Mouse (Mus musculus) myocyte (in vitro differentiated cells): ENCODE measurements around the gene Tef.

ENCODE experiments used
- CEBPB ChIP-seq: IDR thresholded peaks from 2 replicates; pipeline ENCODE4 v1.6.1; 2011; ENCODE audit warnings: mild to moderate bottlenecking, moderate library complexity; ENCODE audit not compliant: poor library complexity, insufficient read depth, severe bottlenecking
- E2F4 ChIP-seq: IDR thresholded peaks from one replicate; pipeline ENCODE4 v1.6.1; 2011; ENCODE audit warnings: mild to moderate bottlenecking, control low read depth, moderate library complexity; ENCODE audit not compliant: insufficient read depth
- MAX ChIP-seq: IDR thresholded peaks from one replicate; pipeline ENCODE4 v1.6.1; 2011; ENCODE audit warnings: low read depth, mild to moderate bottlenecking, control low read depth
- MYOD1 ChIP-seq, 3 experiments: IDR thresholded peaks; one replicate each; pipeline ENCODE4 v1.6.1; 2011; ENCODE audit warnings: control low read depth in 2 of 3, low read depth in 2 of 3, mild to moderate bottlenecking in 2 of 3, moderate library complexity in 1 of 3; ENCODE audit not compliant: insufficient read length in 2 of 3, control insufficient read depth in 1 of 3
- MYOG ChIP-seq, 3 experiments: IDR thresholded peaks; one replicate each; pipeline ENCODE4 v1.6.1; 2011; ENCODE audit warnings: control low read depth in 2 of 3, low read depth in 2 of 3, mild to moderate bottlenecking in 2 of 3; ENCODE audit not compliant: insufficient read length in 2 of 3, control insufficient read depth in 1 of 3, insufficient read depth in 1 of 3
- POLR2A ChIP-seq: IDR thresholded peaks from one replicate; pipeline ENCODE4 v1.6.1; 2011; ENCODE audit warnings: low read depth, mild to moderate bottlenecking, control low read depth, moderate library complexity; ENCODE audit not compliant: insufficient read length
- POLR2AphosphoS2 ChIP-seq: IDR thresholded peaks from one replicate; pipeline ENCODE4 v1.6.1; 2011; ENCODE audit warnings: low read depth, control low read depth; ENCODE audit not compliant: insufficient read length
- REST ChIP-seq: IDR thresholded peaks from one replicate; pipeline ENCODE4 v1.6.1; 2011; ENCODE audit warnings: mild to moderate bottlenecking, control low read depth, moderate library complexity; ENCODE audit not compliant: insufficient read depth, insufficient read length
- SRF ChIP-seq: IDR thresholded peaks from one replicate; pipeline ENCODE4 v1.6.1; 2011; ENCODE audit warnings: low read depth; ENCODE audit not compliant: control insufficient read depth, insufficient read length
- TCF12 ChIP-seq: IDR thresholded peaks from one replicate; pipeline ENCODE4 v1.6.1; 2011; ENCODE audit warnings: mild to moderate bottlenecking, control low read depth; ENCODE audit not compliant: poor library complexity, insufficient read depth, severe bottlenecking
- TCF3 ChIP-seq: IDR thresholded peaks from one replicate; pipeline ENCODE4 v1.6.1; 2011; ENCODE audit warnings: low read depth, control low read depth; ENCODE audit not compliant: insufficient read length
- USF1 ChIP-seq: IDR thresholded peaks from one replicate; pipeline ENCODE4 v1.6.1; 2011; ENCODE audit warnings: low read depth, mild to moderate bottlenecking, control low read depth, moderate library complexity

- TF ChIP-seq MYOG (IDR thresholded peaks at IDR 0.05; ENCODE audit: control insufficient read depth in 1 of 3, insufficient read depth in 1 of 3, insufficient read length in 2 of 3, low read depth in 2 of 3): no peak
- TF ChIP-seq POLR2A: no peak
- no peak for TF ChIP-seq MYOD1 (IDR thresholded peaks at IDR 0.05; ENCODE audit: control insufficient read depth in 1 of 3, insufficient read length in 2 of 3, low read depth in 2 of 3)
- TF ChIP-seq POLR2AphosphoS2: no peak
- TF ChIP-seq USF1: no peak
- TF ChIP-seq E2F4: no peak
- TF ChIP-seq MAX: no peak
- no peak for TF ChIP-seq REST
- no peak for TF ChIP-seq CEBPB
- no peak for TF ChIP-seq TCF12
- TF ChIP-seq SRF: no peak
- no peak for TF ChIP-seq TCF3
Observed at GRCm38 (mm10) chr15:81869985-81870384, 67.8 kb downstream of the Tef start.
